Mouse (Mus musculus): Measurements from ENCODE around the gene Tex46.
A peak's percentile ranks its signal among the peaks of the same experiment; 100 is the strongest.

Tex46 gene

DNA sequence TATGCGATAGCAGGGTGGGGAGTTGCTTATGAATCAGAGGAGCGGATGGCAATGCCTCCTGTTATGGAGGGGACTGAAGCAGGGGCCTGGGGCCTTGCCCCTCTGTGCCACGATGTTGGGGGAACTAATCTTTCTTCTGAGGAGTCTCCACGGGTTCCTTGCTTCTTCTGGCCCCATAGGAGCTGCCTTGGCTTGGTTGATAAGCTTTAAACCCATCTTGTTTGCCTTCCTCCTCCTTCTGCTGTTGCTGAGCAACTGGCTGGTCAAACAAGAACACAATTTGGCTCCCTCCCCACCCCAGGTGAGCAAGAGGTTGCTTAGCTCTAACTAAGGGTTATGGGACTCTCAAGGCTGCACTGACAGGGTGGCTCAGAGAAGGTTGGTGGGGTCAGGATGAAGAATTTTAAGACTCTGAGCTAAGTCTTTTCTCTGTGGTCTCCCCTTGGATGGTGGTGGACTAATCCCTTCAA is at the start of gene Tex46:
Gene Tex46, plus strand, starts transcription at position 51 of the 470 bp plus-strand sequence.
- DNase-seq (ENCODE audit: low spot score in 2 of 2) = no peak

DNA sequence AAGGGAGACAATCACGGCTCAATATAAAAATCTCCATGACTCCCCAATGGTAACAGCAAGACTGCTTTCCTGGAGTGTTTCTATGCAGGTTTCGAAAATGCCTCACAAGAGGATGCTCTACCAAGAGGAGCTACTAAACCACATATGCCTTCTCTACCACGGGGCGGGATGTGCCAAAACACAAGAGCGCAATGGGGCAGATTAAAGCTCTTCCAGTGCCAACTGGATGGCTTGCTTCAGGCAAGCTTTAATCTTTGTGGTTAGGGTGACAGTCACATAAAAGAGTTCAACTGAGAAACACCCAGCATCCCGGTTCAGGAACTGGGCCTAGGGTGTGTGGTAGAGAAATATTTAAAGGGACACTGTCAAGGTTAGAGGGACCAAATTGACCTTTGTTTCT is 47.5 kb upstream of the Tex46 start:
- no peak for DNase-seq (ENCODE audit: low spot score in 2 of 2)

DNA sequence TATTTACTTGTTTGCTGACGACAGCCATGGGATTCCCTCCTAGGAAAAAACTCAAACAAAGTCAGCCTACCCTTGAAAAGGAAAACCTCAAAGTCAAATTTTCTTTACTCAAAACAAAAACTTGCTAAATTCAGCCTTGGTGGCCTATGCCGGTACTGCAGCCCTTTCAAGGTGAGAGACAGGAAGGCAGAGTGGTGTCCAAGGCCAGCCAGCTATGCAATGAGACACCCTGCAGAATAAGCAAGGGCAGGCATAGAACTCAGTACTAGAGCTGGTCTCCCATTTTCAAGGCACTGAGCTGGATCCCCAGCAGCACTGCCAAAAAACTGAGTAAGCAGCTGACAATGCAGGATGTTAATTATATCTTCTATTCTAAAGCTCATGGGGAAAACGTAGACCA is 41.6 kb upstream of the Tex46 start:
- no peak for DNase-seq (ENCODE audit: low spot score in 2 of 2)

- DNase-seq (ENCODE audit: low spot score in 2 of 2) = no peak
Observed at GRCm38 (mm10) chr4:136569998-136570397, 40.2 kb upstream of the Tex46 start.

DNA sequence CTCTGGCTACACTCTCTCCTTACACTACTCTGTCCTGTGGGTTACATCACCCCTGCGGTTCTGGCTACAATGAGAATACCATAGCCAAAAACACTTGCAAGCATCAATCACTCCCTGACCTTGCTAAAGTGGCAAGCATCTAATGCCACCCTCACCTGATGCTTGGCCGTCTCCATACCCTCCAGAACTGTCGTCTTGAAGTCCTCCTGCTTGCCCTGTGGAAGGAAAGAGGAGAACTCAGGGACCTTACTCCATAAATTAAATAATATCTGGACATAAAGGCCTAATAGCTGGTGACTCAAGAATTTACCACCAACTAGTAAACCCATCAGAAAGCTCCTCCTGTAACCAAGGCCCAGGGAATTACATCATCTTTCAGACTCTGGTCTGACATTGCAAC is 28.4 kb upstream of the Tex46 start:
- no peak for DNase-seq (ENCODE audit: low spot score in 2 of 2)

DNA sequence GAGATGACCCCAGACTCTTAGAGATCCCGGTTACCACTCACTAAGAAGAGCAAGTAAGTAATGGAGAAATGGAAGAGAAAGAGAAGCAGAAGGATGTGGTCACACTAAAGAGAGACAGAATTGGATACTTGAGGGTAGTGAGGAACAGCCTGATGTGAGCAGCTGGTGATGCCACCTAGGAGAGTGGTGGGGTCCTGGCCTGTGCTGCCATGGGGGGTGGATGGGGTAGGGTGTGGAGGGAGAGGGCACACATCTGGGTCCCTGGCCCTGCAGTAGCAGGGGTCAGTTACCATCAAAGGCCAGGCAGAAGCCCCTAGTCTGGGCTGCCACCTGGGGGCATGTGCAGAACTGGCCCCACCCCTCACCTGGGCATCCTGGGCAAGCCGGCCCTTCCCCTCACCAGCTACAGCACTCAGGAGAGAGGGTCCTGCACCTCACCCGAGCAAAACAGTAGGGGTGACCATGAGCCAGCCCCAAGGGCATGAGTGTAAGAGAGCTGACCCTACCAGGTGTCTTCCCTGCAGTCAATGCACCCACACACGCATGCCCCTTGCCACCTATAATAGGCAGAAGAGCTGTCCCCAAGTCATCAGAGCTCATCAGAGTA is 22.9 kb upstream of the Tex46 start:
- DNase-seq (ENCODE audit: low spot score in 2 of 2) = no peak

GRCm38 (mm10) chr4:136588003-136588402 is 22.2 kb upstream of the Tex46 start:
- DNase-seq (ENCODE audit: low spot score in 2 of 2) = no peak

DNA sequence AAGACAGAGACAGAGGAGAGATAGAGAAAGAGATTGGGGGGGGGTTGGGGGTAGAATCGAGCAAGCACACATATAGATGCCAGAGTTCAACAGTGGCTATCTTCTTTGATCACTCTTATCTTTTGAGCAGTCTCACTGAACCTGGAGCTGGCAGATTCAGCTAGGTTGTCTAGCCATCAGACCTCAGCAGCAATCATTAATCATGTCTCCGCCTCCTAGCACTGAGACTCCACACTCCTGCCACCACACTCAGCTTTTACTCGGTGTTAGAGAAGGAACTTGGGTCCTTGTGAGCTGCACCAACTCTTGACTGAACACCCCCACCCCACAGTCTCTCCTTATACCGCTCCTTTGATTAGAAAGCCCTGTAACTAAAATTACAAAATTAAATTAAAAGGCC is 18.1 kb upstream of the Tex46 start:
- DNase-seq (ENCODE audit: low spot score in 2 of 2) = no peak

DNA sequence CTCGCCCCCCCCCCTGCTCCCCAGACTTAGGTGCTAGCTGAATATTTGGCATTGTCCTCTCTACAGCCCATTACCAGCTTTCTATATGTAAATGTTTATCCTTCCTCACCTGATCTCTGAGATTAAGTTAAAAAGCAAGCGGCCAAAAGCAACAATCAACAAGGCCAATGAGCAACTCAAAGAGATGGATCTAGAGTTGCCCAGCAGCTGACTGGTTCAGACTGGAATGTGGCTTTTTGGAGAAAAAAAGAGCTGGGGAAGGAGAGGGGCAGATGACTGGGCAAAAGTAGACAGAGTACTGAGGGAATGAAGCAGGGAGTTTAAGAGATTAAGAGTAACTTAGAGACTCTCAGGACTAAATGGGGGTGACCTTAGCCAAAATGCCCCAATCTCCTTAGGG is 16.2 kb upstream of the Tex46 start:
- DNase-seq (ENCODE audit: low spot score in 2 of 2) = no peak

DNA sequence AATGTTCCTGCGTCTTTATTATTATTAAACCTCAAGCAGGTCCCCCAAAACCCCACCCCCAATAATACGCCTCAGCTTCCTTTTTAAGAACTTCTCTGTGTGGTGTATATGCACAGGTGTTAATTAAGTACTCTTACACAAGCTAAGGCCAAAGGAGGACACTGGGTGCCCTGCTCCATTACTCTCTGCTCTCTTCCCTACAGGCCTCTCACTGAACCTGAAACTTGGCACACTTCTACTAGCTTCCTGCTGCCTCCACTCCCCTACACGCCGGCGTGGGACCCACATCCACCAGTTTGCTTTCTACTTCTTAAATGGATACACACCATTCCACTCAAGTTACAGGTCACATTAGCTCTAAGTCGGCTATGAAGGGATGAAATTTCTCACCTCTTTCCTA is 15.0 kb upstream of the Tex46 start:
- DNase-seq (ENCODE audit: low spot score in 2 of 2) = no peak

- DNase-seq (ENCODE audit: low spot score in 2 of 2) = no peak
Observed at GRCm38 (mm10) chr4:136598268-136598876, 11.9 kb upstream of the Tex46 start.

DNA sequence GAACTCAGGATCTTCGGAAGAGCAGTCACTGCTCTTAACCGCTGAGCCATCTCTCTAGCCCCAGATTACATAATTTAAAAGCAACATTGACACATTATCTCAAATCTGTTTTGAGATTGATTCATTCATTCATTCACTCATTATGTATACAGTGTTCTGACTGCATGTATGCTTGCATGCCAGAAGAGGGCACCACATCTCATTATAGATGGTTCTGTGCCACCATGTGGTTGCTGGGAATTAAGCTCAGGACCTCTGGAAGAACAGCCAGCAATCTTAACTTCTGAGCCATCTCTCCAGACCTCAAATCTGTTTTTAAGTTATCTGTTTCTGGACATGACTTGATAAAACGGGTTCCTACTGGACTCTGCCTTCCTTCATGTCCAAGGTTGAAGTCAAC is 10.4 kb upstream of the Tex46 start:
- no peak for DNase-seq (ENCODE audit: low spot score in 2 of 2)

GRCm38 (mm10) chr4:136600536-136600935 is 9.7 kb upstream of the Tex46 start:
- no peak for DNase-seq (ENCODE audit: low spot score in 2 of 2)

DNA sequence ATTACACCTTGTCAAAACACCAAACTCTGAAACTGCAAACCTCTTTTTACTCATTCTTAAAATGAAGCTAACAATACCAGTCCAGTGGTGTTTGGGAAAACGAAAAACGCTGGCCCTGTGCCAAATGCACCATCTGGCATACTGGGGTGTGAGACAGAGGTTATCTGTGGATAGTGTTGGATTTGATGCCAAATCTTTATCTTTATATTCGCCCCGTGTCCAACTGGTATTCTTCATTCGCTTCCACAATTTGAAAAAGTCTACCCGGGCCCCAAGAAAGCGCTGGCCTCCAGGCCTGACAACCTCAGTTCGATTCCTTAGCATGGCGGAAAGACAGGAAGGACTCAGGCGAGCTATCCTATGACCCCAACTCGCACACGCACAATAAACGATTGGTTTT is 8.8 kb upstream of the Tex46 start:
- peak; percentile 34 to 73 for DNase-seq (ENCODE audit: low spot score in 2 of 2)

- peak in 1 of 2 experiments; percentile 40 for DNase-seq (ENCODE audit: low spot score in 2 of 2)
Observed at GRCm38 (mm10) chr4:136602018-136602554, 8.2 kb upstream of the Tex46 start.

DNA sequence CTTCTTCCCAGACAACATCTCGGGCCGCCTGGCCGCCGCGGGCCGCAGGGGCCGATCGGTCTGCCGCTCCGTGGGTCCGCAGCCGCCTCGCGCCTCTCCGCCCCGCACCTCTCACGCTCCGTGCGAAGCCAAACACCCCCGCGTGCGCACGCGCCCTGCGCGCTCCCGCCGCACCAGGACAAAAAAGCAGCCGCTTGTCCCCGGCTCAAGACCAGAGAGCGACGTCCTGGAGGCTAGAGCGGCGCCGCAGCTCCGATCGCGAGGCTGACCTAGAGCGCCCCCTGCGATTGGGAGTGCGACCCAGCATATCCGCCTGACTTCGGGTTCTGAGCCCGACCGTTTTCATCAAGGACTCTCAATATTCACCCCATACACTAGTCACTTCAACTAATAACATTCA is 7.7 kb upstream of the Tex46 start, which contains the start of gene Kdm1a:
Gene Kdm1a, minus strand, starts transcription at position 156 of the 400 bp plus-strand sequence.
- peak; percentile 95 to 98 for DNase-seq (ENCODE audit: low spot score in 2 of 2)

- DNase-seq (ENCODE audit: low spot score in 2 of 2) = no peak
Observed at GRCm38 (mm10) chr4:136605756-136606485, 4.3 kb upstream of the Tex46 start.

DNA sequence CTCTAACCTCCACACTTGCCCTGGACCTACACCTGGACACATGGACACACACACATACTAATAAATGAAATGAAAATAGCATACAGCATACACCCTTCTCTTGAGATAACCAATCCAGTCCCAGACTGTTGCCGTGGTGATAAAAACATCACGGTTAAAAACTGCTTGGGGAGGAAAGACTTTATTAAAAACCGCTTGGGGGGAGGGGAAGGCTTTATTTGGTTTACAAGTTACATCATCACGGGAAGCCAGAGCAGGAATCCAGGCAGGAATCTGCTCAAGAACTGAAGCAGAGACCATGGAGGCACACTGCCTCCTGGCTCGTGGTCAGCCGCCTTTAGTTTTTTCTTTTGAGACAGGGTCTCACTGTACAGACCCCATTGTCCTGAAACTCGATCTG is 3.4 kb downstream of the Tex46 start:
- DNase-seq (ENCODE audit: low spot score in 2 of 2) = no peak

GRCm38 (mm10) chr4:136621336-136621735 is 11.1 kb downstream of the Tex46 start:
- peak in 1 of 2 experiments; percentile 54 for DNase-seq (ENCODE audit: low spot score in 2 of 2)

GRCm38 (mm10) chr4:136621956-136622355 is 11.7 kb downstream of the Tex46 start:
- no peak for DNase-seq (ENCODE audit: low spot score in 2 of 2)

DNA sequence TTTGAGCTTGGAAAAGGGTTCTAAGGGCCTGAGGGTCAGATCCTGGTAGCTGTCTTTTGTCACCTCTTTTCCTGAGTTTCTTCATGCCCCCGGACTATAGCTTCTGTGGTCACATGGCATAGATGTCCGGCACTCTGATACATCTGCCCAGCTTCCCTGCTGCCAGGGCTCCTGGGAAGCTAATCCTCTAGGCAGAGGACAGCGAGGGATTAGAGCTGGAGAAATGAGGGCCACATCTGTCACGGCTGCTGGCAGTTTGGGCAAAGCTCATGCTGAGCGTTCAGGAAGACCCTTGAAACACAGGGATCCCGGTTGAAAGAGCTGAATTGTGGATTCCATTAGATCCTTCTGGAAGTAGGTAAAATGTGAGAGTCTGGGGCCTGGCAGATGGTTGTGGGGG is 12.2 kb downstream of the Tex46 start, which contains the start of gene Lactbl1:
Gene Lactbl1, plus strand, starts transcription at position 234 of the 400 bp plus-strand sequence.
- no peak for DNase-seq (ENCODE audit: low spot score in 2 of 2)

DNA sequence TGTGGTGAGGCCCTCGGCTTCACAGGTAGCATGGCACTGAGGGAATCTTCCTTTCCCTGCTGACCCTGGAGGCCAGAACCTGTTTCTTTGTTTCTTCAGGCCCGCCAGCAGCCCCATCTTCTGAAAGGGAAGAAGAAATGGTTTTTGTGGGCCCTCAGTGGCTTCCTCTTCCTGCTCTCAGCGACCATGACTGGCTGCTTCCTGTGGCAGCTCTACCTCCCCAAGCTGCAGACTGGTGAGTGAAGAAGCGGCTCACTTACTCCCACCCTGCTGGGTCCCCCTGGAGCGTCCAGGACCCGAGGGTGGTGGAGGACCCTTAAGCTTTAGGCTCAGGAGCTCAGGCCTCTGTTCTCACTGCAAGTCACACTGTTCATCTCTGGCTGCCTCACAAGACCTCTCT is 16.4 kb downstream of the Tex46 start:
- no peak for DNase-seq (ENCODE audit: low spot score in 2 of 2)

All from cerebellum, postnatal 4 days (tissue).